Mouse (Mus musculus) spleen, adult 2 months (tissue): Measurements from ENCODE around the gene Nxpe4.

ENCODE experiments used
- CTCF ChIP-seq: fragments of 200-500 bp; IDR thresholded peaks from 2 replicates; pipeline ENCODE4 v1.5.1; 2011; ENCODE audit warnings: mild to moderate bottlenecking, inconsistent platforms; ENCODE audit not compliant: insufficient read depth, insufficient read length, insufficient replicate concordance; ENCODE audit errors: extremely low read depth
- POLR2A ChIP-seq: fragments of 200-500 bp; IDR thresholded peaks from 2 replicates; pipeline ENCODE4 v1.6.1; 2011; ENCODE audit warnings: low read depth, low read length, inconsistent platforms

DNA sequence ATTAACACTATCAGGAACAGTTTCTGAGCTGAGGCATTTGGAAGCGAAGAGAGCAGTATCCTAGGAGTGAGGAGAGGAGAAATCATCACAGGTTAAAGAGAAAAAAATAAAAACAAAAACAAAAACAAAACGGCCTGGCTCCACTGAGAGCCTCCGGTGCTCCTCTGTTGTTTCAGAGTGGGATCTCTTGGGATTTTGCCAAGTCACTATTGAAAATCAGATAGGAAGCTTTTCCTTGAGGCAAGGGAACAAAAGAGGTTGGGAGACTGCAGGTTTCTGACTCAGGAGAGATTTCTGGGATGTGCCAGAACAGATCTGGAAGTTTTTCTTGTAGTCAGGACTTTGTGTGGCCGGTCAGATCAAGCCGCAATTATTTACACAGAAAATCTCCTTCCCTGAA lies 177.7 kb downstream of the Nxpe4 start:
- TF ChIP-seq CTCF (no peak), POLR2A (no peak)
